Mouse (Mus musculus): ENCODE results near the gene Natd1. TPM values are rescaled to one million over a fixed set of nuclear protein-coding genes. Genes with fewer than 3 reads are reported as not detected.

Gene Natd1
- polyA plus RNA-seq, 1 experiment from 2014 or later = 32.5 TPM

- Histone ChIP-seq H3K36me3 (replicated peaks; ENCODE audit: control insufficient read depth, insufficient read depth) (no peaks in the 10 kb centered on the region), H3K27me3 (ENCODE audit: control insufficient read depth, insufficient read depth, low read length) (no peaks in the 10 kb centered on the region), H3K4me2 (replicated peaks) (no peak overlapping the region), H3K9ac (no peak overlapping the region), H3K9me3 (ENCODE audit: control insufficient read depth, low read length) (no peaks in the 10 kb centered on the region), H3K4me3 (replicated peaks; ENCODE audit: low read length) (no peak overlapping the region), H3K4me1 (replicated peaks; ENCODE audit: control insufficient read depth, insufficient read depth, low read length) (peaks cover 22% of the 10 kb centered on the region), H3K27ac (no peak overlapping the region)
- 93% methylated on average over 2 of the region's 2 CpGs for WGBS
- ATAC-seq (ENCODE audit: low FRiP score) (no peak), DNase-seq (ENCODE audit: low spot score) (no peak)
These were observed 20.2 kb upstream of the Natd1 start for GRCm38 (mm10) chr11:60934795-60935194.

- Histone ChIP-seq H3K4me1 (replicated peaks; ENCODE audit: control insufficient read depth, insufficient read depth, low read length) (peaks cover 22% of the 10 kb centered on the region), H3K4me3 (replicated peaks; ENCODE audit: low read length) (peak overlapping the region; percentile 75), H3K4me2 (replicated peaks) (peak overlapping the region; percentile 64), H3K27ac (no peak overlapping the region), H3K9me3 (ENCODE audit: control insufficient read depth, low read length) (no peaks in the 10 kb centered on the region), H3K36me3 (replicated peaks; ENCODE audit: control insufficient read depth, insufficient read depth) (no peaks in the 10 kb centered on the region), H3K27me3 (ENCODE audit: control insufficient read depth, insufficient read depth, low read length) (no peaks in the 10 kb centered on the region), H3K9ac (peak overlapping the region; percentile 78; the same call in 1 of the 2 replicates)
- no peak for ATAC-seq (ENCODE audit: low FRiP score)
- DNase-seq (ENCODE audit: low spot score) = no peak
- WGBS = 91% methylated on average over 10 of the region's 10 CpGs
These were observed 18.8 kb upstream of the Natd1 start for GRCm38 (mm10) chr11:60933178-60933930.

DNA sequence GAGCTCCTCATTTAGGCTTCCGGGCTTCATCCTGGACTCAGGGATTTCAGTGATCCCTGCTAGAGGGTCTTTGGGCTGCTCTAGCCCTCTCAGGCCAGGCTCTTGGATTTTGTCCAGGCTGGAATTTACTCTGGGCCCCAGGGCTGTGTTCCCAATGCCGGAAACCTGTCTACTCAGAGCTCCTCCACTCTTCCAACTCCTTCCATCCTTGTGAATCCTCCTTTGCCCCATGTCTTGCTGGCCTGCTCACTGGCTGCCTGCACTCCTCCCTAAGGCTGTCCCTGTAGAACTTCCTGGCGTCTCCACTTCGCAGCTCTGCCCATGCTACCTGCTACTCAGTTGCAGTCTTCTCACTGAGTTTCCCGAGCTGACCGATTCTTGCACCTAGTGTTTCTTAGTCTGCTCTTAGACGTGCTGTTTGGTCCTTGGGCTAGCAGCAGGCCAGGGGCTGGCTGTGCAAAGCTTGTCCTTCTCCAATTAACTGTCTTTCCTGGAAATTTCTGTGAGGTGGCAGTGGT is 18.0 kb upstream of the Natd1 start:
- Histone ChIP-seq H3K9me3 (ENCODE audit: control insufficient read depth, low read length) (no peaks in the 10 kb centered on the region), H3K4me2 (replicated peaks) (peak overlapping the region; percentile 64), H3K27ac (peak overlapping the region; percentile 64; the same call in 1 of the 2 replicates), H3K36me3 (replicated peaks; ENCODE audit: control insufficient read depth, insufficient read depth) (no peaks in the 10 kb centered on the region), H3K4me1 (replicated peaks; ENCODE audit: control insufficient read depth, insufficient read depth, low read length) (peaks cover 26% of the 10 kb centered on the region), H3K27me3 (ENCODE audit: control insufficient read depth, insufficient read depth, low read length) (no peaks in the 10 kb centered on the region), H3K4me3 (replicated peaks; ENCODE audit: low read length) (peak overlapping the region; percentile 75), H3K9ac (peak overlapping the region; percentile 78)
- 10% methylated on average over 7 of the region's 7 CpGs for WGBS
- DNase-seq (ENCODE audit: low spot score) = no peak
- ATAC-seq (ENCODE audit: low FRiP score) = no peak

- DNase-seq (ENCODE audit: low spot score) (peak; percentile 92), ATAC-seq (ENCODE audit: low FRiP score) (peak; percentile 95)
- H3K9ac ChIP-seq = peak within 1 kb of the TSS; percentile 78
- peak within 1 kb of the TSS; percentile 64 for H3K4me2 ChIP-seq (replicated peaks)
- H3K4me1 ChIP-seq (replicated peaks; ENCODE audit: control insufficient read depth, insufficient read depth, low read length) = peaks cover 26% of the 10 kb centered on the region
- under 1% methylated on average over 53 of the region's 59 CpGs for WGBS
- no peaks in the 10 kb centered on the region for H3K27me3 ChIP-seq (ENCODE audit: control insufficient read depth, insufficient read depth, low read length)
- H3K36me3 ChIP-seq (replicated peaks; ENCODE audit: control insufficient read depth, insufficient read depth) = no peaks in the 10 kb centered on the region
- H3K4me3 ChIP-seq (replicated peaks; ENCODE audit: low read length) = peak within 1 kb of the TSS; percentile 75
- peak within 1 kb of the TSS; percentile 64 for H3K27ac ChIP-seq
- H3K9me3 ChIP-seq (ENCODE audit: control insufficient read depth, low read length) = no peaks in the 10 kb centered on the region
These were observed 17.4 kb upstream of the Natd1 start, which contains the start of gene Map2k3 for GRCm38 (mm10) chr11:60931869-60932481. Gene Map2k3 (plus strand): TSS chr11:60932033.

GRCm38 (mm10) chr11:60931282-60931868 is 16.8 kb upstream of the Natd1 start:
- no peaks in the 10 kb centered on the region for H3K9me3 ChIP-seq (ENCODE audit: control insufficient read depth, low read length)
- H3K27ac ChIP-seq = no peak overlapping the region
- peak overlapping the region; percentile 58 for H3K9ac ChIP-seq
- peak overlapping the region; percentile 75 for H3K4me3 ChIP-seq (replicated peaks; ENCODE audit: low read length)
- DNase-seq (ENCODE audit: low spot score) (peak; percentile 28), ATAC-seq (ENCODE audit: low FRiP score) (no peak)
- peaks cover 26% of the 10 kb centered on the region for H3K4me1 ChIP-seq (replicated peaks; ENCODE audit: control insufficient read depth, insufficient read depth, low read length)
- H3K36me3 ChIP-seq (replicated peaks; ENCODE audit: control insufficient read depth, insufficient read depth) = no peaks in the 10 kb centered on the region
- 3% methylated on average over 30 of the region's 30 CpGs for WGBS
- peak overlapping the region; percentile 64 for H3K4me2 ChIP-seq (replicated peaks)
- no peaks in the 10 kb centered on the region for H3K27me3 ChIP-seq (ENCODE audit: control insufficient read depth, insufficient read depth, low read length)

GRCm38 (mm10) chr11:60930724-60931281 is 16.3 kb upstream of the Natd1 start:
- H3K36me3 ChIP-seq (replicated peaks; ENCODE audit: control insufficient read depth, insufficient read depth) = no peaks in the 10 kb centered on the region
- peak overlapping the region; percentile 75 for H3K4me3 ChIP-seq (replicated peaks; ENCODE audit: low read length)
- H3K9ac ChIP-seq = peak overlapping the region; percentile 58
- peak overlapping the region; percentile 64 for H3K4me2 ChIP-seq (replicated peaks)
- ATAC-seq (ENCODE audit: low FRiP score) (no peak), DNase-seq (ENCODE audit: low spot score) (no peak)
- H3K27ac ChIP-seq = no peak overlapping the region
- H3K4me1 ChIP-seq (replicated peaks; ENCODE audit: control insufficient read depth, insufficient read depth, low read length) = peaks cover 26% of the 10 kb centered on the region
- no peaks in the 10 kb centered on the region for H3K27me3 ChIP-seq (ENCODE audit: control insufficient read depth, insufficient read depth, low read length)
- no peaks in the 10 kb centered on the region for H3K9me3 ChIP-seq (ENCODE audit: control insufficient read depth, low read length)
- WGBS = 23% methylated on average over 7 of the region's 7 CpGs

DNA sequence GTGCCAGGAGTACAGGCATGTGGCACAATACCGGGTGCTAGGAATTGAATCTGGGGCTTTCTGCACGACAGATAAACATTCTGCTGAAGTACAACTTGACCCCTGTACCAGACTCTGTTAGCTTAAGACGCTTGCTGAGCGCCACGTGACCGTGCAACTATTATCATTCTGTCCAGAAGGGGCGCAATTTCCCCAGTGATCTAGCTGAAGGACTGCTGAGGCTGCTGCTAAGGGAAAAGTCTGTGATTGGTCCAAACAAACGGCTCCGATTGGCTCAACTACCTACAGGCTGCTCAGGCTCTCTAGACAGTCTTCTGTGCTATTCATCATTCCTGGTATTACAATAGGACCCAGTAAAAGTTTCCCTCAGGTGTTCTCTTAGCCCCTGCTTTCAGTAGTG is 12.7 kb upstream of the Natd1 start:
- Histone ChIP-seq H3K9me3 (ENCODE audit: control insufficient read depth, low read length) (no peaks in the 10 kb centered on the region), H3K4me1 (replicated peaks; ENCODE audit: control insufficient read depth, insufficient read depth, low read length) (peaks cover 11% of the 10 kb centered on the region), H3K27ac (no peak overlapping the region), H3K27me3 (ENCODE audit: control insufficient read depth, insufficient read depth, low read length) (no peaks in the 10 kb centered on the region), H3K9ac (peak overlapping the region; percentile 26; the same call in 1 of the 2 replicates), H3K4me2 (replicated peaks) (peak overlapping the region; percentile 47), H3K36me3 (replicated peaks; ENCODE audit: control insufficient read depth, insufficient read depth) (no peaks in the 10 kb centered on the region), H3K4me3 (replicated peaks; ENCODE audit: low read length) (0 out of 2 replicates have a peak overlapping the region, but pooled peaks have one; percentile 14)
- WGBS = 2% methylated on average over 9 of the region's 9 CpGs
- DNase-seq (ENCODE audit: low spot score) (peak; percentile 95), ATAC-seq (ENCODE audit: low FRiP score) (peak; percentile 82)

DNA sequence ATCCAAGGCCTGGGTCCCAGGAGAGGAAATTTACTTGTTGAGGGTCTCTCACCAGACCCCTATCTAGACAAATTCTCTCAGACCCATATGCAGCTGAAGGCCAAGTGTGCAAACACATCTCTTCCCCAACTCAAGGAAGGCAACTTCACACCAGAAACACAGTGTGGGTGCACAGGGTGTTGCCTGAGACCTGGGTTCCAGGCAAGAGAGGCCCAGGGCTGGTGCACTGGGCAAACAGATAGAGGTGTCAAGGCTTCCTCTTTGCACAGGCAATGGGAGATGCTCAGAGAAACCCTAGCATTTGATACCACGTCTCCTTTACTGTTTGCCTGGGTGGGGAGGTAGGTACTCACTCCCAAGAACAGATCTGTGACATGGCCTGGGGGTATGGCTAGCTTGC is 10.4 kb upstream of the Natd1 start:
- H3K36me3 ChIP-seq (replicated peaks; ENCODE audit: control insufficient read depth, insufficient read depth) = no peaks in the 10 kb centered on the region; the same call in 1 of the 2 replicates
- DNase-seq (ENCODE audit: low spot score) = no peak
- no peaks in the 10 kb centered on the region for H3K9me3 ChIP-seq (ENCODE audit: control insufficient read depth, low read length)
- H3K27ac ChIP-seq = no peak overlapping the region
- H3K9ac ChIP-seq = no peak overlapping the region
- no peak overlapping the region for H3K4me3 ChIP-seq (replicated peaks; ENCODE audit: low read length)
- no peaks in the 10 kb centered on the region for H3K27me3 ChIP-seq (ENCODE audit: control insufficient read depth, insufficient read depth, low read length)
- H3K4me2 ChIP-seq (replicated peaks) = no peak overlapping the region
- peaks cover 4% of the 10 kb centered on the region; the same call in 1 of the 2 replicates for H3K4me1 ChIP-seq (replicated peaks; ENCODE audit: control insufficient read depth, insufficient read depth, low read length)
- ATAC-seq (ENCODE audit: low FRiP score) = no peak
- 84% methylated on average over 1 of the region's 1 CpGs for WGBS

DNA sequence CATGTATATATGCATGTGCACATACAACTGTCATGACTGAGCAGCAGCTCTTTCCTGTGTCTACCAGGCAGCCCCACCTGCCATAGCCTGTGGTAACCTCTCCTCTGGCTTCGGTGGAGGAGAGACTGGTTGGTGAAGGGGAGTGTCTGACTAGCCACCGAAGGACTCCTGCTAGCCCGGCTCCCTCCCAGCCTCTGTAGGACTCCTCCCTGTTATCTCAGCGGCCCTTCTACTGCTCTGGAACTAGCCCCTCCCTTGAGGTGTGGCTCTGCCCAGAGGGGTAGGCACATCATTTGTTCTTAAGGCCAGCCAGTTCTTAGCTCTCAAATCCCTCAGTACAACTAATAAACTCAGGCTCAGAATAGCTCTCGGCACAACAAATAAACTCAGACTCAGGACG is 9.9 kb upstream of the Natd1 start:
- no peak overlapping the region for H3K4me2 ChIP-seq (replicated peaks)
- H3K27me3 ChIP-seq (ENCODE audit: control insufficient read depth, insufficient read depth, low read length) = no peaks in the 10 kb centered on the region
- no peak overlapping the region for H3K9ac ChIP-seq
- ATAC-seq (ENCODE audit: low FRiP score) (no peak), DNase-seq (ENCODE audit: low spot score) (no peak)
- peaks cover 4% of the 10 kb centered on the region; the same call in 1 of the 2 replicates for H3K4me1 ChIP-seq (replicated peaks; ENCODE audit: control insufficient read depth, insufficient read depth, low read length)
- H3K9me3 ChIP-seq (ENCODE audit: control insufficient read depth, low read length) = no peaks in the 10 kb centered on the region
- no peaks in the 10 kb centered on the region; the same call in 1 of the 2 replicates for H3K36me3 ChIP-seq (replicated peaks; ENCODE audit: control insufficient read depth, insufficient read depth)
- WGBS = 47% methylated on average over 6 of the region's 6 CpGs
- no peak overlapping the region for H3K27ac ChIP-seq
- no peak overlapping the region for H3K4me3 ChIP-seq (replicated peaks; ENCODE audit: low read length)

Measured in hindbrain, embryonic 14.5 days (tissue).